Mouse (Mus musculus) liver, embryonic 15.5 days (tissue): ENCODE results near the gene Olfr122. TPM values are rescaled to one million over a fixed set of nuclear protein-coding genes. Genes with fewer than 3 reads are reported as not detected.

Source experiments
- ATAC-seq: fragments of 200-750 bp; cut with Nextera tagmentation; 2 replicates; pipeline ENCODE4 v1.8.0; 2017; ENCODE audit warnings: moderate number of reproducible peaks, mild to moderate bottlenecking, moderate library complexity; ENCODE audit not compliant: insufficient read depth
- H3K27ac ChIP-seq: fragments of 300-500 bp; sonication (generic); replicated peaks from 2 replicates; pipeline ENCODE4 v1.5.1; 2015; ENCODE audit warnings: mild to moderate bottlenecking, inconsistent platforms
- H3K27me3 ChIP-seq: fragments of 300-500 bp; sonication (generic); 2 replicates; pipeline ENCODE4 v1.6.1; 2015; ENCODE audit warnings: mild to moderate bottlenecking, inconsistent platforms
- H3K36me3 ChIP-seq: fragments of 300-500 bp; sonication (generic); replicated peaks from 2 replicates; pipeline ENCODE4 v1.6.1; 2015; ENCODE audit warnings: moderate library complexity, mild to moderate bottlenecking, inconsistent platforms
- H3K4me1 ChIP-seq: fragments of 300-500 bp; sonication (generic); replicated peaks from 2 replicates; pipeline ENCODE4 v1.6.1; 2015; ENCODE audit warnings: inconsistent platforms
- H3K4me2 ChIP-seq: fragments of 300-500 bp; sonication (generic); 2 replicates; pipeline ENCODE4 v1.6.1; 2015; ENCODE audit warnings: moderate library complexity, mild to moderate bottlenecking, inconsistent platforms
- H3K4me3 ChIP-seq: fragments of 300-500 bp; sonication (generic); replicated peaks from 2 replicates; pipeline ENCODE4 v1.5.1; 2015; ENCODE audit warnings: mild to moderate bottlenecking, inconsistent platforms
- H3K9ac ChIP-seq: fragments of 300-500 bp; sonication (generic); 2 replicates; pipeline ENCODE4 v1.6.1; 2015; ENCODE audit warnings: moderate library complexity, mild to moderate bottlenecking, inconsistent platforms
- H3K9me3 ChIP-seq: fragments of 300-500 bp; sonication (generic); replicated peaks from 2 replicates; pipeline ENCODE4 v1.6.1; 2016; ENCODE audit warnings: inconsistent platforms
- WGBS: fragments of 180-500 bp; shearing (Covaris S2); methylation state at CpG from one replicate; pipeline ENCODE4 v1.1.7; 2015; ENCODE audit warnings: mixed read lengths; ENCODE audit not compliant: insufficient replicate concordance; 5-methylcytosine and 5-hydroxymethylcytosine counted together
- polyA plus RNA-seq: library from polyadenylated mRNA; unstranded; fragments of >200 nt; fragmentation: Nextera tagmentation; extraction: Ambion mirVana; gene quantifications from 2 replicates; pipeline ENCODE4 v1.2.1, GENCODE M21; 2015

Olfr122 gene
- polyA plus RNA-seq = not detected in 2 replicates

GRCm38 (mm10) chr17:37768307-37768706, at the start of gene Olfr122:
Gene Olfr122 (plus strand): TSS chr17:37768607.
- Histone ChIP-seq H3K4me3 (no peak within 1 kb of the TSS), H3K27ac (no peak within 1 kb of the TSS), H3K27me3 (no peaks in the 10 kb centered on the region), H3K4me2 (no peak within 1 kb of the TSS), H3K9ac (no peak within 1 kb of the TSS), H3K9me3 (no peaks in the 10 kb centered on the region), H3K4me1 (no peaks in the 10 kb centered on the region), H3K36me3 (no peaks in the 10 kb centered on the region)
- ATAC-seq = no peak
- 61% methylated on average over 4 of the region's 4 CpGs for WGBS

GRCm38 (mm10) chr17:37721508-37721907, 46.9 kb upstream of the Olfr122 start, which contains the start of gene Olfr120:
Gene Olfr120 (plus strand): TSS chr17:37721808.
- Histone ChIP-seq H3K4me2 (no peak within 1 kb of the TSS), H3K9me3 (no peaks in the 10 kb centered on the region), H3K4me3 (no peak within 1 kb of the TSS), H3K36me3 (no peaks in the 10 kb centered on the region), H3K27ac (no peak within 1 kb of the TSS), H3K27me3 (no peaks in the 10 kb centered on the region), H3K4me1 (no peaks in the 10 kb centered on the region), H3K9ac (no peak within 1 kb of the TSS)
- ATAC-seq = no peak
- 54% methylated on average over 1 of the region's 1 CpGs for WGBS

- Histone ChIP-seq H3K9ac (no peak overlapping the region), H3K4me1 (no peaks in the 10 kb centered on the region), H3K27ac (no peak overlapping the region), H3K27me3 (no peaks in the 10 kb centered on the region), H3K9me3 (no peaks in the 10 kb centered on the region), H3K36me3 (no peaks in the 10 kb centered on the region), H3K4me3 (no peak overlapping the region), H3K4me2 (no peak overlapping the region)
- ATAC-seq = no peak
- 40% methylated on average over 7 of the region's 7 CpGs for WGBS
Observed at GRCm38 (mm10) chr17:37738070-37738469, 30.3 kb upstream of the Olfr122 start.

DNA sequence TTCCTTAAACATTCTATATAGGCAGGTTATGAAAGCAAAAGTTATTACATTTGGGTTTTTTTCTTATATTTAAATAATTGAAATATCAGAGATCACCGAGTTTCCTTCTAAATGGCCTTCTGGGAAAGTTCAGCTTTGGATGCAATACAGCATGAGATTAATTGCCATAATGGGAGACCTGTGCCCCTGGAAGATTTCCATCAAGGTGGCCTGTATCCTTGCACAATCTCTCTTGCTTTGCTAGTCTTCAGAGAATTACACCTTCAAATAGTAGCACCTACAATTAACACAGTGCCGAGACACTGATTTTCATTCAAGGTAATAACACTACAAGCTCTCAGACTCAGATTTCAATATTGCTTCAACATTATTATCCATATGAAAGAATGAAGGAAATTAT, 24.8 kb downstream of the Olfr122 start, which contains the start of gene Olfr123:
Olfr123 (plus strand) TSS at position 301 of the 400 bp plus-strand sequence.
- no peak within 1 kb of the TSS for H3K27ac ChIP-seq
- no peaks in the 10 kb centered on the region for H3K4me1 ChIP-seq
- 64% methylated on average over 2 of the region's 2 CpGs for WGBS
- H3K9ac ChIP-seq = no peak within 1 kb of the TSS
- H3K27me3 ChIP-seq = no peaks in the 10 kb centered on the region
- no peak for ATAC-seq
- no peak within 1 kb of the TSS for H3K4me3 ChIP-seq
- H3K9me3 ChIP-seq = no peaks in the 10 kb centered on the region
- no peak within 1 kb of the TSS for H3K4me2 ChIP-seq
- no peaks in the 10 kb centered on the region for H3K36me3 ChIP-seq

DNA sequence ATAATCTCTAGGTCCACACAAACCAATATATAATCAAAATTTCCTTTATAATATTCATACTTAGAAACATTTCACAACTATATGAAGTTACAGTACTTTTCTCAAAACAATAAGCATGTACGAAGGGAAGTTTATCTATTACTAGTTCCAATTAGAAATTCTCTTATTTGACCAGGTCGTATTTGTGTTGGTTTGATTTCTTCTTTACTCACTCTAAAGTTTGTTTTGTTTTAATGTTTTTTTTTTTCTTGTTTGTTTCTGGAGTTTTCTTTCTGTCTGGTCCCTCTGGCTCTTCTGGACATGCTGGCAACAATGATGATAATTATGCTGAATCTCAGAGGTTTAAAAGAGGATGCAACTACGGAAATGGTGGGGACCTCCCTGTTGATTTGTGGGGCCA, 31.2 kb downstream of the Olfr122 start, which contains the start of gene Olfr124:
Olfr124 (plus strand) TSS at position 301 of the 400 bp plus-strand sequence.
- H3K36me3 ChIP-seq = no peaks in the 10 kb centered on the region
- H3K9me3 ChIP-seq = no peaks in the 10 kb centered on the region
- no peak within 1 kb of the TSS for H3K27ac ChIP-seq
- no peak within 1 kb of the TSS for H3K9ac ChIP-seq
- no peaks in the 10 kb centered on the region for H3K27me3 ChIP-seq
- H3K4me3 ChIP-seq = no peak within 1 kb of the TSS
- no peaks in the 10 kb centered on the region for H3K4me1 ChIP-seq
- WGBS = 59% methylated on average over 3 of the region's 3 CpGs
- H3K4me2 ChIP-seq = no peak within 1 kb of the TSS
- ATAC-seq = no peak

Other genes with a start within 250 kb of the Olfr122 start
- not detected in 2 replicates for gene Olfr112, start 199.2 kb upstream of the Olfr122 start, polyA plus RNA-seq
- not detected in 2 replicates for gene Olfr113, start 190.9 kb upstream of the Olfr122 start, polyA plus RNA-seq
- not detected in 2 replicates for gene Olfr114, start 175.9 kb upstream of the Olfr122 start, polyA plus RNA-seq
- not detected in 2 replicates for gene Olfr115, start 141.5 kb upstream of the Olfr122 start, polyA plus RNA-seq
- not detected in 2 replicates for gene Olfr116, start 141.4 kb upstream of the Olfr122 start, polyA plus RNA-seq
- not detected in 2 replicates for gene Olfr117, start 104.8 kb upstream of the Olfr122 start, polyA plus RNA-seq
- not detected in 2 replicates for gene Olfr118, start 101.6 kb upstream of the Olfr122 start, polyA plus RNA-seq
- gene Olfr119, start 72.0 kb upstream of the Olfr122 start, polyA plus RNA-seq = not detected in 2 replicates
- gene Olfr120, start 46.8 kb upstream of the Olfr122 start, polyA plus RNA-seq = not detected in 2 replicates
- not detected in 2 replicates for gene Olfr121, start 19.8 kb upstream of the Olfr122 start, polyA plus RNA-seq
- gene Olfr123, start 24.9 kb downstream of the Olfr122 start, polyA plus RNA-seq = not detected in 2 replicates
- gene Olfr124, start 31.3 kb downstream of the Olfr122 start, polyA plus RNA-seq = not detected in 2 replicates
- not detected in 2 replicates for gene Olfr125, start 64.3 kb downstream of the Olfr122 start, polyA plus RNA-seq
- gene Olfr126, start 78.9 kb downstream of the Olfr122 start, polyA plus RNA-seq = not detected in 2 replicates
- not detected in 2 replicates for gene Olfr127, start 131.8 kb downstream of the Olfr122 start, polyA plus RNA-seq
- gene Olfr128, start 151.9 kb downstream of the Olfr122 start, polyA plus RNA-seq = not detected in 2 replicates
- not detected in 2 replicates for gene Olfr761, start 184.5 kb downstream of the Olfr122 start, polyA plus RNA-seq